ENCODE assay signal across 8 mouse cellular contexts in genomic region chr17:24477985-24478600, GRCm38 (mm10). TPM values are rescaled to one million over a fixed set of nuclear protein-coding genes. Genes with fewer than 3 reads are reported as not detected.
DNase-seq lines count a peak whose midpoint lies in the region; ATAC-seq and TF ChIP-seq lines count a peak whose summit lies in the region.

No protein-coding gene starts in this region.

- intact Hi-C loops in heart, postnatal 36 days (cut with DNase I) = loop anchor here (5.0 kb wide), 1 partner anchor 189 kb away; the partner anchor contains the start of gene Zfp598

- no peak overlapping the region; the same call in 1 of the 2 replicates for H3K27ac ChIP-seq in heart, embryonic 11.5 days (ENCODE audit: low read depth, low read length)
- H3K27ac ChIP-seq in forebrain, embryonic 13.5 days = no peak overlapping the region; the same call in 1 of the 2 replicates
- H3K27ac ChIP-seq in limb, embryonic 10.5 days = peak overlapping the region; percentile 94
- peak overlapping the region; percentile 5; the same call in 1 of the 2 replicates for H3K27ac ChIP-seq in olfactory bulb, adult 2 months (ENCODE audit: insufficient read depth, low read depth, low read length)

- no peaks in the 10 kb centered on the region for H3K27me3 ChIP-seq in heart, embryonic 11.5 days (ENCODE audit: control insufficient read depth, insufficient read depth, low read length)
- no peaks in the 10 kb centered on the region for H3K27me3 ChIP-seq in forebrain, embryonic 13.5 days
- no peaks in the 10 kb centered on the region for H3K27me3 ChIP-seq in limb, embryonic 10.5 days (ENCODE audit: low read depth, poor library complexity, severe bottlenecking)

- peak overlapping the region; percentile 72 for H3K4me2 ChIP-seq in heart, embryonic 11.5 days
- H3K4me2 ChIP-seq in forebrain, embryonic 13.5 days = peak overlapping the region; percentile 65

- peaks cover 15% of the 10 kb centered on the region; the same call in 1 of the 2 replicates for H3K4me1 ChIP-seq in heart, embryonic 11.5 days (ENCODE audit: control insufficient read depth, insufficient read depth, low read length)
- H3K4me1 ChIP-seq in forebrain, embryonic 13.5 days = peaks cover 15% of the 10 kb centered on the region
- H3K4me1 ChIP-seq in limb, embryonic 10.5 days = peaks cover 18% of the 10 kb centered on the region
- peaks cover 24% of the 10 kb centered on the region for H3K4me1 ChIP-seq in olfactory bulb, adult 2 months (ENCODE audit: control insufficient read depth, insufficient read depth, low read length)

- no peak for TF ChIP-seq CTCF in olfactory bulb, adult 2 months (IDR thresholded peaks at IDR 0.05; ENCODE audit: insufficient read depth, low read depth, low read length)

- ATAC-seq in heart, embryonic 11.5 days (replicated peaks; ENCODE audit: insufficient number of reproducible peaks, low FRiP score, low TSS enrichment) = no peak
- peak; percentile 33; the same call in 1 of the 2 replicates for ATAC-seq in forebrain, embryonic 13.5 days

- H3K9me3 ChIP-seq in heart, embryonic 11.5 days (replicated peaks; ENCODE audit: control insufficient read depth, low read length) = no peaks in the 10 kb centered on the region
- no peaks in the 10 kb centered on the region for H3K9me3 ChIP-seq in forebrain, embryonic 13.5 days (replicated peaks)
- no peaks in the 10 kb centered on the region for H3K9me3 ChIP-seq in limb, embryonic 10.5 days (replicated peaks)

- H3K36me3 ChIP-seq in heart, embryonic 11.5 days (ENCODE audit: control insufficient read depth, insufficient read depth, low read length) = peaks cover 24% of the 10 kb centered on the region
- peaks cover 47% of the 10 kb centered on the region for H3K36me3 ChIP-seq in forebrain, embryonic 13.5 days (ENCODE audit: poor library complexity, severe bottlenecking)
- H3K36me3 ChIP-seq in limb, embryonic 10.5 days = peaks cover 47% of the 10 kb centered on the region

- H3K9ac ChIP-seq in heart, embryonic 11.5 days (ENCODE audit: low read depth, low read length) = peak overlapping the region; percentile 87
- peak overlapping the region; percentile 85 for H3K9ac ChIP-seq in forebrain, embryonic 13.5 days

- no peak for TF ChIP-seq POLR2A in olfactory bulb, adult 2 months (IDR thresholded peaks at IDR 0.05; ENCODE audit: insufficient read depth, low read depth, low read length)

- H3K4me3 ChIP-seq in heart, embryonic 11.5 days (ENCODE audit: low read depth, low read length) = peak overlapping the region; percentile 74
- peak overlapping the region; percentile 79 for H3K4me3 ChIP-seq in forebrain, embryonic 13.5 days
- H3K4me3 ChIP-seq in limb, embryonic 10.5 days = peak overlapping the region; percentile 79
- H3K4me3 ChIP-seq in olfactory bulb, adult 2 months (ENCODE audit: insufficient read depth, low read depth, low read length) = peak overlapping the region; percentile 79

- DNase-seq in heart, postnatal 36 days = no peak
- peak; percentile 43 for DNase-seq in NIH3T3 (ENCODE audit: low read depth)
- no peak for DNase-seq in limb, embryonic 10.5 days (ENCODE audit: low spot score)
- DNase-seq in spleen, postnatal 10 days (ENCODE audit: low spot score in 2 of 2) = no peak
- no peak for DNase-seq in layer of hippocampus, adult 9-10 months (ENCODE audit: low spot score)

- WGBS in heart, embryonic 11.5 days (ENCODE audit: insufficient replicate concordance) = 55% methylated on average over 11 of the region's 11 CpGs
- WGBS in forebrain, embryonic 13.5 days = 48% methylated on average over 11 of the region's 11 CpGs
- 60% methylated on average over 11 of the region's 11 CpGs for WGBS in limb, embryonic 10.5 days
- 37% methylated on average over 11 of the region's 11 CpGs for WGBS in olfactory bulb, adult 2 months

RNA-seq across cellular contexts. Expression of gene Mlst8, which starts 0.8 kb away (rescaled TPM):
- polyA plus RNA-seq in heart, embryonic 11.5 days (2014; fragmentation: Nextera tagmentation; extraction: Ambion mirVana) = 17.5 and 20.9 TPM in 2 replicates
- total RNA-seq in heart, postnatal 36 days (2021) = 1 to 10 TPM; 8.1 to 9.0 TPM
- 33.9 and 39.1 TPM in 2 replicates for polyA plus RNA-seq in forebrain, embryonic 13.5 days (2015; fragmentation: Nextera tagmentation; extraction: Ambion mirVana)
- 31.6 and 42.2 TPM in 2 replicates for polyA plus RNA-seq in limb, embryonic 10.5 days (2016; fragmentation: Nextera tagmentation; extraction: Ambion mirVana)
- not detected in 2 replicates for polyA plus RNA-seq in olfactory bulb, adult 2 months (2012; ENCODE audit: insufficient read depth, insufficient read length, low replicate concordance, missing spikeins)

RNA-seq across cellular contexts. Expression of gene Bricd5, which starts 4.4 kb away (rescaled TPM):
- 0.21 and 0.42 TPM in 2 replicates for polyA plus RNA-seq in heart, embryonic 11.5 days (2014; fragmentation: Nextera tagmentation; extraction: Ambion mirVana)
- not detected for total RNA-seq in heart, postnatal 36 days (2021)
- polyA plus RNA-seq in forebrain, embryonic 13.5 days (2015; fragmentation: Nextera tagmentation; extraction: Ambion mirVana) = 0.26 TPM in 1 of 2 replicates, not detected in the other
- 0.24 TPM in 1 of 2 replicates, not detected in the other for polyA plus RNA-seq in limb, embryonic 10.5 days (2016; fragmentation: Nextera tagmentation; extraction: Ambion mirVana)
- not detected in 2 replicates for polyA plus RNA-seq in olfactory bulb, adult 2 months (2012; ENCODE audit: insufficient read depth, insufficient read length, low replicate concordance, missing spikeins)

RNA-seq across cellular contexts. Expression of gene Pgp, which starts 7.9 kb away (rescaled TPM):
- polyA plus RNA-seq in heart, embryonic 11.5 days (2014; fragmentation: Nextera tagmentation; extraction: Ambion mirVana) = 75.8 and 77.2 TPM in 2 replicates
- 10 to 100 TPM; 39.1 to 41.9 TPM for total RNA-seq in heart, postnatal 36 days (2021)
- polyA plus RNA-seq in forebrain, embryonic 13.5 days (2015; fragmentation: Nextera tagmentation; extraction: Ambion mirVana) = 52.3 and 56.7 TPM in 2 replicates
- polyA plus RNA-seq in limb, embryonic 10.5 days (2016; fragmentation: Nextera tagmentation; extraction: Ambion mirVana) = 68.8 and 76.1 TPM in 2 replicates
- polyA plus RNA-seq in olfactory bulb, adult 2 months (2012; ENCODE audit: insufficient read depth, insufficient read length, low replicate concordance, missing spikeins) = not detected in 2 replicates

RNA-seq across cellular contexts. Expression of gene E4f1, which starts 8.0 kb away (rescaled TPM):
- polyA plus RNA-seq in heart, embryonic 11.5 days (2014; fragmentation: Nextera tagmentation; extraction: Ambion mirVana) = 14.0 and 17.6 TPM in 2 replicates
- 10 to 100 TPM; 11.0 to 12.4 TPM for total RNA-seq in heart, postnatal 36 days (2021)
- 38.8 and 39.8 TPM in 2 replicates for polyA plus RNA-seq in forebrain, embryonic 13.5 days (2015; fragmentation: Nextera tagmentation; extraction: Ambion mirVana)
- polyA plus RNA-seq in limb, embryonic 10.5 days (2016; fragmentation: Nextera tagmentation; extraction: Ambion mirVana) = 35.0 and 38.7 TPM in 2 replicates
- not detected in 2 replicates for polyA plus RNA-seq in olfactory bulb, adult 2 months (2012; ENCODE audit: insufficient read depth, insufficient read length, low replicate concordance, missing spikeins)

RNA-seq across cellular contexts. Expression of gene Caskin1, which starts 10.3 kb away (rescaled TPM):
- polyA plus RNA-seq in heart, embryonic 11.5 days (2014; fragmentation: Nextera tagmentation; extraction: Ambion mirVana) = 0.40 and 0.49 TPM in 2 replicates
- under 1 TPM; 0.11 to 0.14 TPM for total RNA-seq in heart, postnatal 36 days (2021)
- 15.0 and 16.7 TPM in 2 replicates for polyA plus RNA-seq in forebrain, embryonic 13.5 days (2015; fragmentation: Nextera tagmentation; extraction: Ambion mirVana)
- polyA plus RNA-seq in limb, embryonic 10.5 days (2016; fragmentation: Nextera tagmentation; extraction: Ambion mirVana) = 1.4 and 3.6 TPM in 2 replicates
- not detected in 2 replicates for polyA plus RNA-seq in olfactory bulb, adult 2 months (2012; ENCODE audit: insufficient read depth, insufficient read length, low replicate concordance, missing spikeins)

Comparison
In these comparisons a context has a peak if more than half of its experiments do, and no peak if none do; other contexts are left out.
1. H3K27ac ChIP-seq: peak in limb, embryonic 10.5 days (single experiment) and olfactory bulb, adult 2 months (single experiment); none in heart, embryonic 11.5 days (single experiment) and forebrain, embryonic 13.5 days (single experiment).
2. RNA of gene Mlst8, which starts 0.8 kb away (polyA plus RNA-seq): 31.6 to 42.2 TPM in limb, embryonic 10.5 days, 33.9 to 39.1 TPM in forebrain, embryonic 13.5 days and 17.5 to 20.9 TPM in heart, embryonic 11.5 days; not detected in olfactory bulb, adult 2 months; every median in the first group is over 10 times any median in the second.
3. Peak in every context shown above with its lines, with median percentiles within 50 percentile points of each other: H3K4me3 ChIP-seq.